Mouse (Mus musculus): ENCODE measurements around the gene Pou3f4. TPM values are rescaled to one million over a fixed set of nuclear protein-coding genes. Genes with fewer than 3 reads are reported as not detected.
A peak's percentile ranks its signal among the peaks of the same experiment; 100 is the strongest.
"Not testable (repeated sequence)": the region's sequence is repeated elsewhere in the genome, so short reads cannot be mapped to it uniquely, and the experiment has no call there.

Pou3f4 gene
- not detected for total RNA-seq (2021)
- long read RNA-seq, experiment 1 = 0 reads
- long read RNA-seq, experiment 2 = 0 reads

DNA sequence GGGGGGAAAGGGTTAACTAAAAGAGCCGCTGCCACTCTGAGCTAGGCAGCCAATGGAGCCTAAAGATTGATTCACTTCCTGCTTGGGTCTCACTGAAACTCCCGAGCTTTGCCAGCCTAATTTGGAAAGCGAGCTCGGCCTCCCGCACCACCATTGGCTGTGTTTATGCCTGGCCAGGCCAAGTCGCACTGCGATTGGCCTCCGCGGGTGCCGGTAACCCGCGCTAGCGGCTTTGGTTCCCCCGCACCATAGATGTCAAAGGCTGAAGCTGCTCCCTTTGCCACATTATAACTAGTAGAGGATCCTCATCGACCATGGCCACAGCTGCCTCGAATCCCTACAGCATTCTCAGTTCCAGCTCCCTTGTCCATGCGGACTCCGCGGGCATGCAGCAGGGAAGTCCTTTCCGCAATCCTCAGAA, at the start of gene Pou3f4:
Gene Pou3f4 (plus strand): TSS at position 130 of the 421 bp plus-strand sequence.
- DNase-seq = peak; percentile 44

GRCm38 (mm10) chrX:110765939-110766338, 48.1 kb upstream of the Pou3f4 start:
- no peak for DNase-seq

DNA sequence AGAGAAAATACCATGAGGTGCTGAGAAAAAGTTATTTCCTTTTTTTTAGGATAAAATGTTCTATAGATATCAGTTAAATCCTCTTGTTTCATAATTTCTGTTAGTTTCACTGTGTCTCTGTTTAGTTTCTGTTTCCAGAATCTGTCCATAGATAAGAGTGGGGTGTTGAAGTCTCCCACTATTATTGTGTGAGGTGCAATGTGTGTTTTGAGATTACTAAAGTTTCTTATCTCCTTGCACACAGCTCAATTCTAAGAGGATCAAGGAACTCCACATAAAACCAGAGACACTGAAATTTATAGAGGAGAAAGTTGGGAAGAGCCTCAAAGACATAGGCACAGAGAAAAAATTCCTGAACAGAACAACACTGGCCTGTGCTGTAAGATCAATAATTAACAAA, 39.3 kb upstream of the Pou3f4 start:
- not testable (repeated sequence) for DNase-seq

DNA sequence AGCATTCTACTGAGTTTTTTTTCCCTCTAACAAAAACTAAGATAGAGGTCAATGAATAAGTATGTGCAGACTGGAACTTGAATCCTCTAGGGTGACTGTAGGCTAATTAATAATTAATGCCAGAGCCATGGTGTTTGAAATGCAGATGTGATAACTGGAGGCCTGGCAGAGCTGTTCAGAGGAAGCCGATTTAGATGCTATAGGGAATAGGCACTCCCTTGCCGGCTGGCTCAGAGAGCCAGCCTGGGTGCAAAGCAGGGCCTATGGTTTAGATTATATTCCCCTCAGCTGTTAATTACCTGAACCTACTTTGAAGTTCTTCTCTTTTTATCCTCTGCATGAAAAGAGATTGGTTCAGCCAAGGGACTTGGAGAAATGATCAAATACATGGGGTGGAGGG, 11.6 kb upstream of the Pou3f4 start:
- DNase-seq = no peak

GRCm38 (mm10) chrX:110810001-110810578, 4.0 kb upstream of the Pou3f4 start:
- no peak for DNase-seq

DNA sequence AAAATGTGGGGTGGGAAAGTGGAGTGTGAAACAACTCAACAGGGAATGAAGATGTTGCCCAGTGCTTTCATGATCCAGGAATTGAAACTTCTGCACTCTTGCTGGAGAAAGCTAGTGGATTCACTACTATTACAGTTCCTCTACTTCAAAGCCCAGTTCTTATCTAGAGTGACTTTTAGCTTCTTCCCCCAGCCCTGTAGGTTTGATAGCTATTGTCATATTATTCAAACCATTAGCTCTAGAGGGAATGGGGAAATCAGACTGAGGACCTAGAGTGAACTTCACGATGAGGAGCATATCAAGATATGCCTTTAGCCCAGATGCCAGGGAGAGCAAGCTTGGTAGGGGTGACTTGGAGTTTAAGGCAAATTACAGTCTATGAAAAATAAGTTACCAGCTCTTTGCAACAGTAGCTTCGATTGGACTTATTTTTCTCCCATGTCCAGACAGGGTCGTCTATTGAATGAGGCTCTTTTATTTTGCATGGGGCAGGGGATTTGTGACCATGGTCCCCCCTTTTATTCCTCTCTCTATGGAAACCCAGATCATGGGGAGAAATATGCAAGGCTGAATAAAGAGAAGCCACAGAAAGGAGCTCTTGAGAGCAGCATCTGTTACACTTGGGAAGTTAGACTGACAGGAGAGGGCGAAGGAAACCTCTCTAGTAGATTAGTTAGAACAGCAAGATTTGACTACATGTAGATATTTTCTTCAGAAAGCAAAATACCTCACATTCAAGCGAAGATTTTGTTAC, 3.1 kb upstream of the Pou3f4 start:
- DNase-seq = no peak

DNA sequence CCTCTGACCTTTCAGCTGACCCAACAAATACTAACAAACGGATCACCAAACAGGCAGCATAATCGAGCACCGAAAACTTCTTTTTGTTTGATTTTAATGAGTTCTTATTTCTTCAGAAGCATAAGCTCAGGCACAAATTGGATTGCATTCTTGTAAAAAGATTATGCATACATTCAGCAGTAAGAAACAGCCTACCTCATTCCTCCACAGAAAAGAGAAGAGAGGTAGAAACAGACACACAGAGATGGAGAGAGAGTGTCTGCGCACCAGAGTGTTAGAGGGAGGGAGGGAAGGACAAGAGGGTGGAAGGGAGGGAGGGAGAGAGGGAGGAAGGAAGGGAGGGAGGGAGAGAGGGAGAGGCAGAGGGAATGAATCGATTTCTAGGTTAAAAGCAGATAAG, 2.0 kb upstream of the Pou3f4 start:
- no peak for DNase-seq

- DNase-seq = no peak
Observed at GRCm38 (mm10) chrX:110813401-110813800, 679 bp upstream of the Pou3f4 start.

GRCm38 (mm10) chrX:110814592-110815548, 790 bp downstream of the Pou3f4 start:
- no peak for DNase-seq

DNA sequence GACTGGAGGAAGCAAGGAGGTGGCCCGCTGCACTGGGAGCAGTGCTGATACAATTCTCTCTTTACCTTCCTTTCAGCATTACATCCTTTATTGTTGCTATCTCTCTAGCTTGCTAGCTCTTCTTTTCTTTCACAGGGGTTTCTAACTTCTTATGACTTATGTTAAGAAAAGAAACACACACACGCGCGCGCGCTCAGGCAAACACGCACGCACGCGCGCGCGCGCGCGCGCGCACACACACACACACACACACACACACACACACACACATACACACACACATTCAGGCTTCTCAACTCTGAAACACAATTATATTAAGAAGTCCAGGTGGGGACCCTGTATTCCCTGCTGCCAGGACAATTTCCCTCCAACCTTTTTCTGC, 1.5 kb downstream of the Pou3f4 start:
- DNase-seq = no peak

DNA sequence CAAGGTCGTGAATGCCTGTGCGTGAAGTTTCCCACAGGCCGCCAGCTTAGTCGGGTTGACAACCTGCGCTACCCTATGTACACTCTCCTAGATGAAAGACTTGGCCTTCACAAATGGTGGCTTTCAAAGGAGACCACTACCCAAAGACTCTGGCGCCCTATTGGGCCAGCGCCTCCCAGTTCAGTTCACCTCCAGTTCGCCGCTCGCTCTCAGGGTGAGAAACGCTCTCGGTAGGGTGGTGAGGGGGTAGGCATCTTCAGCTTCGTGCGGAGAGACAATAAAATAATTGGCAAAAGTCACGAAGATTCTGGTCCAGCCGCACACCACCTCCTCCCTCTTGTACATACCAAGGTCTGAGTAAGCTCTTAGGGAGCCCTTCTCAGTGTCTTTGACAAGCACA, 2.5 kb downstream of the Pou3f4 start:
- DNase-seq = no peak

DNA sequence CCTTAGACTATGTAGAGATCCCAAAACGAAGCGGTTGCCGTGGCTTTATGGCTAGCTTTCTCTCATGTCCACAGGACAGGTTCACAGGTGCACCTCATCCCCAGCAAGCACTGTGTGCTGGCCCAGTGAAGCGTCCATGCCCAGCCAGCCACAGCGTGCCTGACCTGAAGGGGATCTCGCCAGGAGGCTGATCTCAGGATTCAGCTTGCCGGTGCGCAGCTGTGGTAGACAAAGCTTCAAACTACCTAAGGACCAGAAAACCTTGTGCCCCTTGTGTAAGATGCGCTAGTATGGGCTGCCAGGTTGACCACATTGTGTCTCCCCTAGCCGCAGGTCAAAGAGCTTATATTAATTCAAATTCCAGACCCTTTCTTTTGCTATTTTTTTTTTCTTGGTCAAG, 3.1 kb downstream of the Pou3f4 start:
- no peak for DNase-seq

DNA sequence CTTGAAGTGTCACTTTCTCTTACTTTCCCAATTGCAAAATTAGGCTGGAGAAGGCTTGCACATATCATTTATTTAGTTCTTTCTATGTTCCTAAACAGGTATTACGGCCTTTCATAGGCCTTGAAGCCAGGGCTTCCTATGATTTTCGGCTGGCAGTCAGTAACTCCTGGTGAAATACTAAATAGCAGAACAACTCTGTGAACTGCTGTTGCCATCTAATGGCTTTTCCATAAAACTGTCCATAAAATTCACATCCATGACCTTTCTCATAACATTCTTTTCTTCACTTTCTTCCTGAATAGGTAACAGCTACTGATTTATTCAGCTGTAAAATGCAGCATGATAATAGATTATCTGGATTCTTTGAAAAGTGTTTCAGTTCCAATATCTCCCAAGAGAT, 23.4 kb downstream of the Pou3f4 start:
- DNase-seq = no peak

DNA sequence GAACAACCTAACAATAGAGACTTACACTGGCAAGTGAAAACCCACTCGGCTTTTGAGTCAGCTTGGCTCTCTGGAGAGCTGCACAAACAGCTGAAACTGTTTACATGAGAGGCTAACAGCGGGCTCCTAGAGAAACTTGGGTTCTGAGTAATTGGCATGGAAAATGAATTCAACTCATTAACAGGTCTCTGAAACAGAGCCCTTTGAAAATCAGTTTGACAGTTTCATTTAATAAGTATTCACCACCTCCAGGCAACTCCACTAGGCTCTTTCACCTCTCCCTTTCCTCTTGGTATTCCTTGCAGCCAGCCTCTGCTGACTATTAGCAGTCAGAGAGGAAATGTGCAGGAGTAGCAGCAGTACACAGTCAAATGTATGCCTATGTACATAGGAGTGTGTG, 37.2 kb downstream of the Pou3f4 start:
- DNase-seq = no peak

All from adrenal gland, postnatal 10 days (tissue).